Mouse (Mus musculus) forebrain, embryonic 12.5 days (tissue): ENCODE data around the gene Unc5b. TPM values are rescaled to one million over a fixed set of nuclear protein-coding genes. Genes with fewer than 3 reads are reported as not detected.
A peak's percentile ranks its signal among the peaks of the same experiment; 100 is the strongest.
"Not testable (repeated sequence)": the region's sequence is repeated elsewhere in the genome, so short reads cannot be mapped to it uniquely, and the experiment has no call there.

Experiments used
- ATAC-seq: fragments of 200-750 bp; cut with Nextera tagmentation; 2 replicates; pipeline ENCODE4 v1.8.0; 2017; ENCODE audit warnings: moderate TSS enrichment; ENCODE audit not compliant: low FRiP score
- H3K27ac ChIP-seq: fragments of 300-500 bp; sonication (generic); 2 replicates; pipeline ENCODE4 v1.5.1; 2016; ENCODE audit warnings: mild to moderate bottlenecking
- H3K27me3 ChIP-seq: fragments of 300-500 bp; sonication (generic); 2 replicates; pipeline ENCODE4 v1.6.1; 2016; ENCODE audit warnings: mild to moderate bottlenecking
- H3K36me3 ChIP-seq: fragments of 300-500 bp; sonication (generic); replicated peaks from 2 replicates; pipeline ENCODE4 v1.6.1; 2016; ENCODE audit warnings: mild to moderate bottlenecking
- H3K4me1 ChIP-seq: fragments of 300-500 bp; sonication (generic); 2 replicates; pipeline ENCODE4 v1.6.1; 2016
- H3K4me2 ChIP-seq: fragments of 300-500 bp; sonication (generic); 2 replicates; pipeline ENCODE4 v1.6.1; 2016; ENCODE audit warnings: mild to moderate bottlenecking, moderate library complexity
- H3K4me3 ChIP-seq: fragments of 300-500 bp; sonication (generic); replicated peaks from 2 replicates; pipeline ENCODE4 v1.5.1; 2016; ENCODE audit warnings: mild to moderate bottlenecking
- H3K9ac ChIP-seq: fragments of 300-500 bp; sonication (generic); 2 replicates; pipeline ENCODE4 v1.6.1; 2016; ENCODE audit warnings: mild to moderate bottlenecking
- H3K9me3 ChIP-seq: fragments of 300-500 bp; sonication (generic); 2 replicates; pipeline ENCODE4 v1.6.1; 2016
- WGBS: fragments of 180-500 bp; shearing (Covaris S2); methylation state at CpG from one replicate; pipeline ENCODE4 v1.1.7; 2016; 5-methylcytosine and 5-hydroxymethylcytosine counted together
- polyA plus RNA-seq: library from polyadenylated mRNA; unstranded; fragments of >200 nt; fragmentation: Nextera tagmentation; extraction: Ambion mirVana; gene quantifications from 2 replicates; pipeline ENCODE4 v1.2.1, GENCODE M21; 2016

The Unc5b gene
- polyA plus RNA-seq, result 3.6 and 4.7 TPM in 2 replicates

- H3K4me1 ChIP-seq, result peaks cover 48% of the 10 kb centered on the region
- whole genome bisulfite sequencing, result under 1% methylated on average over 53 of the region's 53 CpGs
These were observed at the start of gene Unc5b for GRCm38 (mm10) chr10:60831379-60831778. Unc5b (minus strand) TSS chr10:60831581.

GRCm38 (mm10) chr10:60879817-60880216 lies 48.4 kb upstream of the Unc5b start:
- Histone ChIP-seq H3K4me3 (no peak overlapping the region), H3K4me1 (no peaks in the 10 kb centered on the region), H3K9me3 (no peaks in the 10 kb centered on the region), H3K27ac (no peak overlapping the region), H3K4me2 (no peak overlapping the region), H3K9ac (no peak overlapping the region), H3K27me3 (no peaks in the 10 kb centered on the region), H3K36me3 (no peaks in the 10 kb centered on the region)
- 98% methylated on average over 3 of the region's 4 CpGs for WGBS
- no peak for ATAC-seq

More at GRCm38 (mm10) chr10:60831379-60831778, at the start of gene Unc5b:
- Histone ChIP-seq H3K4me3 (peak within 1 kb of the TSS; percentile 68), H3K9ac (peak within 1 kb of the TSS; percentile 76), H3K36me3 (no peaks in the 10 kb centered on the region), H3K27me3 (peaks cover 70% of the 10 kb centered on the region), H3K9me3 (no peaks in the 10 kb centered on the region), H3K27ac (peak within 1 kb of the TSS; percentile 65), H3K4me2 (peak within 1 kb of the TSS; percentile 97)
- ATAC-seq, result peak; percentile 96

GRCm38 (mm10) chr10:60877075-60877474 lies 45.7 kb upstream of the Unc5b start:
- no peak for ATAC-seq
- no peak overlapping the region for H3K27ac ChIP-seq
- H3K9ac ChIP-seq, result no peak overlapping the region
- H3K4me3 ChIP-seq, result no peak overlapping the region
- H3K9me3 ChIP-seq, result 0 out of 2 replicates have a peak, but pooled peaks cover 3% of the 10 kb centered on the region
- no peak overlapping the region for H3K4me2 ChIP-seq
- no peaks in the 10 kb centered on the region for H3K4me1 ChIP-seq
- H3K36me3 ChIP-seq, result no peaks in the 10 kb centered on the region
- H3K27me3 ChIP-seq, result no peaks in the 10 kb centered on the region
- WGBS, result 95% methylated on average over 5 of the region's 5 CpGs

GRCm38 (mm10) chr10:60875011-60875410 lies 43.6 kb upstream of the Unc5b start:
- no peak for ATAC-seq
- H3K4me2 ChIP-seq, result no peak overlapping the region
- no peak overlapping the region for H3K4me3 ChIP-seq
- H3K27me3 ChIP-seq, result no peaks in the 10 kb centered on the region
- H3K9ac ChIP-seq, result no peak overlapping the region
- H3K9me3 ChIP-seq, result 0 out of 2 replicates have a peak, but pooled peaks cover 3% of the 10 kb centered on the region
- H3K36me3 ChIP-seq, result no peaks in the 10 kb centered on the region
- no peak overlapping the region for H3K27ac ChIP-seq
- 90% methylated on average over 1 of the region's 1 CpGs for WGBS
- no peaks in the 10 kb centered on the region for H3K4me1 ChIP-seq

GRCm38 (mm10) chr10:60863318-60863717 lies 31.9 kb upstream of the Unc5b start:
- no peak for ATAC-seq
- no peak overlapping the region for H3K4me2 ChIP-seq
- 82% methylated on average over 6 of the region's 6 CpGs for WGBS
- 0 out of 2 replicates have a peak, but pooled peaks cover 5% of the 10 kb centered on the region for H3K4me1 ChIP-seq
- no peaks in the 10 kb centered on the region for H3K36me3 ChIP-seq
- no peaks in the 10 kb centered on the region for H3K27me3 ChIP-seq
- no peak overlapping the region for H3K9ac ChIP-seq
- H3K4me3 ChIP-seq, result no peak overlapping the region
- H3K27ac ChIP-seq, result no peak overlapping the region
- H3K9me3 ChIP-seq, result no peaks in the 10 kb centered on the region

GRCm38 (mm10) chr10:60862477-60863293 lies 31.3 kb upstream of the Unc5b start:
- WGBS, result 70% methylated on average over 25 of the region's 25 CpGs
- no peak overlapping the region for H3K4me2 ChIP-seq
- no peaks in the 10 kb centered on the region for H3K9me3 ChIP-seq
- H3K4me3 ChIP-seq, result no peak overlapping the region
- 0 out of 2 replicates have a peak, but pooled peaks cover 5% of the 10 kb centered on the region for H3K4me1 ChIP-seq
- no peaks in the 10 kb centered on the region for H3K36me3 ChIP-seq
- H3K27me3 ChIP-seq, result no peaks in the 10 kb centered on the region
- no peak for ATAC-seq
- H3K27ac ChIP-seq, result no peak overlapping the region
- no peak overlapping the region for H3K9ac ChIP-seq

- H3K9ac ChIP-seq, H3K4me1 ChIP-seq: not testable (repeated sequence)
These were observed 13.9 kb upstream of the Unc5b start for GRCm38 (mm10) chr10:60845271-60845670.

GRCm38 (mm10) chr10:60838816-60839215 lies 7.4 kb upstream of the Unc5b start:
- H3K9me3 ChIP-seq, result no peaks in the 10 kb centered on the region
- H3K4me2 ChIP-seq, result no peak overlapping the region
- 78% methylated on average over 19 of the region's 19 CpGs for WGBS

More at GRCm38 (mm10) chr10:60845271-60845670, 13.9 kb upstream of the Unc5b start:
- not testable (repeated sequence) for H3K27ac ChIP-seq, ATAC-seq, H3K4me3 ChIP-seq, H3K27me3 ChIP-seq, H3K9me3 ChIP-seq, H3K4me2 ChIP-seq, H3K36me3 ChIP-seq

GRCm38 (mm10) chr10:60834949-60835348 lies 3.6 kb upstream of the Unc5b start:
- H3K4me3 ChIP-seq, result no peak overlapping the region
- 3% methylated on average over 13 of the region's 13 CpGs for WGBS
- ATAC-seq, result no peak
- H3K4me2 ChIP-seq, result no peak overlapping the region
- H3K9ac ChIP-seq, result no peak overlapping the region
- peaks cover 18% of the 10 kb centered on the region for H3K4me1 ChIP-seq
- H3K27ac ChIP-seq, result no peak overlapping the region
- H3K9me3 ChIP-seq, result no peaks in the 10 kb centered on the region
- H3K36me3 ChIP-seq, result no peaks in the 10 kb centered on the region
- peaks cover 41% of the 10 kb centered on the region for H3K27me3 ChIP-seq

More at GRCm38 (mm10) chr10:60838816-60839215, 7.4 kb upstream of the Unc5b start:
- Histone ChIP-seq H3K27ac (no peak overlapping the region), H3K36me3 (no peaks in the 10 kb centered on the region), H3K27me3 (peaks cover 8% of the 10 kb centered on the region), H3K4me3 (no peak overlapping the region), H3K4me1 (no peaks in the 10 kb centered on the region), H3K9ac (no peak overlapping the region)
- no peak for ATAC-seq

- Histone ChIP-seq H3K27me3 (peaks cover 64% of the 10 kb centered on the region), H3K27ac (no peak overlapping the region), H3K36me3 (no peaks in the 10 kb centered on the region), H3K4me1 (peaks cover 35% of the 10 kb centered on the region), H3K4me2 (no peak overlapping the region), H3K4me3 (no peak overlapping the region), H3K9me3 (no peaks in the 10 kb centered on the region), H3K9ac (no peak overlapping the region)
- ATAC-seq, result no peak
- 79% methylated on average over 12 of the region's 12 CpGs for WGBS
These were observed 1.3 kb upstream of the Unc5b start for GRCm38 (mm10) chr10:60832664-60833173.

- no peaks in the 10 kb centered on the region for H3K9me3 ChIP-seq
- peaks cover 54% of the 10 kb centered on the region for H3K4me1 ChIP-seq
- peaks cover 76% of the 10 kb centered on the region for H3K27me3 ChIP-seq
- peak overlapping the region; percentile 68 for H3K4me3 ChIP-seq
- under 1% methylated on average over 78 of the region's 78 CpGs for WGBS
- peak overlapping the region; percentile 97 for H3K4me2 ChIP-seq
- no peaks in the 10 kb centered on the region for H3K36me3 ChIP-seq
- ATAC-seq, result no peak; the same call in 1 of the 2 replicates
- H3K9ac ChIP-seq, result peak overlapping the region; percentile 76
- H3K27ac ChIP-seq, result peak overlapping the region; percentile 65
These were observed 628 bp downstream of the Unc5b start for GRCm38 (mm10) chr10:60830556-60831350.

- Histone ChIP-seq H3K4me1 (peaks cover 55% of the 10 kb centered on the region), H3K9me3 (no peaks in the 10 kb centered on the region)
These were observed 1.4 kb downstream of the Unc5b start for GRCm38 (mm10) chr10:60830000-60830399.

More at GRCm38 (mm10) chr10:60830000-60830399, 1.4 kb downstream of the Unc5b start:
- no peak for ATAC-seq
- peak overlapping the region; percentile 68 for H3K4me3 ChIP-seq
- peaks cover 84% of the 10 kb centered on the region for H3K27me3 ChIP-seq
- no peaks in the 10 kb centered on the region for H3K36me3 ChIP-seq
- H3K9ac ChIP-seq, result peak overlapping the region; percentile 76; the same call in 1 of the 2 replicates
- peak overlapping the region; percentile 97 for H3K4me2 ChIP-seq
- WGBS, result under 1% methylated on average over 11 of the region's 11 CpGs
- no peak overlapping the region for H3K27ac ChIP-seq
